Mouse (Mus musculus) kidney, embryonic 15.5 days (tissue): Measurements from ENCODE around the gene Fam90a1b. TPM values are rescaled to one million over a fixed set of nuclear protein-coding genes. Genes with fewer than 3 reads are reported as not detected.
"Not testable (repeated sequence)": the region's sequence is repeated elsewhere in the genome, so short reads cannot be mapped to it uniquely, and the experiment has no call there.

Source experiments
- ATAC-seq: fragments of 200-750 bp; cut with Nextera tagmentation; replicated peaks from 2 replicates; pipeline ENCODE4 v1.8.0; 2017; ENCODE audit warnings: moderate TSS enrichment; ENCODE audit not compliant: low FRiP score
- H3K27ac ChIP-seq: fragments of 300-500 bp; sonication (generic); 2 replicates; pipeline ENCODE4 v1.5.1; 2015; ENCODE audit warnings: mild to moderate bottlenecking, inconsistent platforms
- H3K27me3 ChIP-seq: fragments of 300-500 bp; sonication (generic); 2 replicates; pipeline ENCODE4 v1.6.1; 2015; ENCODE audit warnings: inconsistent platforms
- H3K36me3 ChIP-seq: fragments of 300-500 bp; sonication (generic); 2 replicates; pipeline ENCODE4 v1.6.1; 2015; ENCODE audit warnings: inconsistent platforms
- H3K4me1 ChIP-seq: fragments of 300-500 bp; sonication (generic); 2 replicates; pipeline ENCODE4 v1.6.1; 2015; ENCODE audit warnings: inconsistent platforms
- H3K4me2 ChIP-seq: fragments of 300-500 bp; sonication (generic); 2 replicates; pipeline ENCODE4 v1.6.1; 2015; ENCODE audit warnings: moderate library complexity, mild to moderate bottlenecking, inconsistent platforms
- H3K4me3 ChIP-seq: fragments of 300-500 bp; sonication (generic); replicated peaks from 2 replicates; pipeline ENCODE4 v1.5.1; 2015; ENCODE audit warnings: mild to moderate bottlenecking, inconsistent platforms
- H3K9ac ChIP-seq: fragments of 300-500 bp; sonication (generic); 2 replicates; pipeline ENCODE4 v1.6.1; 2015; ENCODE audit warnings: mild to moderate bottlenecking, inconsistent platforms
- H3K9me3 ChIP-seq: fragments of 300-500 bp; sonication (generic); replicated peaks from 2 replicates; pipeline ENCODE4 v1.6.1; 2016; ENCODE audit warnings: inconsistent platforms
- WGBS: fragments of 180-500 bp; shearing (Covaris S2); methylation state at CpG from one replicate; pipeline ENCODE4 v1.1.7; 2015; ENCODE audit warnings: mixed read lengths; 5-methylcytosine and 5-hydroxymethylcytosine counted together
- microRNA-seq: library from miRNA; unstranded; fragments of <30 nt; microRNA quantifications from one replicate; pipeline ENCODE4, GENCODE M21; 2016
- polyA plus RNA-seq: library from polyadenylated mRNA; unstranded; fragments of >200 nt; fragmentation: Nextera tagmentation; extraction: Ambion mirVana; gene quantifications from 2 replicates; pipeline ENCODE4 v1.2.1, GENCODE M21; 2015

Fam90a1b gene
- 0.12 TPM in 1 of 2 replicates, not detected in the other for polyA plus RNA-seq

- WGBS: 20% methylated on average over 46 of the region's 46 CpGs
- Histone ChIP-seq H3K9me3 (no peaks in the 10 kb centered on the region), H3K27ac (peak within 1 kb of the TSS; percentile 65), H3K4me2 (peak within 1 kb of the TSS; percentile 58), H3K9ac (peak within 1 kb of the TSS; percentile 49), H3K36me3 (no peaks in the 10 kb centered on the region), H3K4me1 (0 out of 2 replicates have a peak, but pooled peaks cover 3% of the 10 kb centered on the region), H3K27me3 (peaks cover 74% of the 10 kb centered on the region), H3K4me3 (peak within 1 kb of the TSS; percentile 65)
- ATAC-seq: peak; percentile 99
These were observed at the start of gene Fam90a1b, which contains the start of gene Apoo for GRCm38 (mm10) chrX:94366670-94367241. TSS of gene Fam90a1b (minus strand) at chrX:94366777. TSS of gene Apoo (plus strand) at chrX:94367117.

DNA sequence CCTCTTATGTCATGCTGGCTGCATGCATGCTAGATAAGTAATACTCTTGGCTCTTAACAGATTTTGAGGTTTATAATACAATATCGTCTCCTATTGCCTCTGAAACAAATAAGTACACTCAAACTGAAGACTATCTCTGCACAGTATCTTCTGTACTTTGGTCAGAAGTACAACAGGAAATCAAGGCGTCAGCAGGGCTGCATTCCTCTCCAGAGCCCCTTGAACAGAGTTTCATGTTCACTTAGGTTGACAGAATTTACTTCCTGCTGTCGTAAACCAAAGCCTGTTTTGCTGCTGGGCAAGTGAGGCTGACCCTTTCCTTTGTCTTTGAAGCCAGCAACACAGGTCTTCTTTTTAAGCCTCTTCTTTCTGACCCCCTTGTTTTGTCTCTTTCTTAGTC, 42.4 kb upstream of the Fam90a1b start:
- Histone ChIP-seq H3K27ac (no peak overlapping the region), H3K9me3 (no peaks in the 10 kb centered on the region), H3K27me3 (peaks cover 39% of the 10 kb centered on the region), H3K36me3 (no peaks in the 10 kb centered on the region), H3K4me2 (no peak overlapping the region), H3K4me3 (no peak overlapping the region), H3K9ac (no peak overlapping the region), H3K4me1 (no peaks in the 10 kb centered on the region)
- no peak for ATAC-seq
- 44% methylated on average over 3 of the region's 3 CpGs for WGBS

DNA sequence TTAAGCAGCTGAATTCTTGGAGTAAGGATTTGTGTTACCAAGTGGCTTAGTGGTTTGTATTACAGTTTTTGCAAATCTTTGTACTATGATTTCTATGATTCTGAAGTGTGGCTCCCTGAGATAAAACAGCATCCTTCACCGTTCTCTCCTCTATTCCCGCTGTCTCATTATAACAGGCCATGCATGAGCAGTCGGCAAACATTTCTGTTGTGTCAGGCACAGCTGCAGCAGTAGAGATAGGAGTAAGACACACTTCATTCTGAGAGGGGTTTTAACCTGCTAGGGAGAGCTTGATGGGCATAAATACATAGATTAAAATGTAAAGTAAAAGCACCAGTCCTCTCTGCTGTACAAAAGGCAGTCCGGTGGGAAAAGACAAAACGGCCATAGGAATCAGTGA, 12.2 kb upstream of the Fam90a1b start:
- WGBS: 69% methylated on average over 5 of the region's 5 CpGs
- H3K4me3 ChIP-seq: no peak overlapping the region
- H3K27me3 ChIP-seq: peaks cover 56% of the 10 kb centered on the region
- H3K36me3 ChIP-seq: peaks cover 9% of the 10 kb centered on the region; the same call in 1 of the 2 replicates
- H3K27ac ChIP-seq: no peak overlapping the region
- H3K4me2 ChIP-seq: no peak overlapping the region
- ATAC-seq: no peak
- no peaks in the 10 kb centered on the region for H3K4me1 ChIP-seq
- H3K9ac ChIP-seq: no peak overlapping the region
- no peaks in the 10 kb centered on the region for H3K9me3 ChIP-seq

DNA sequence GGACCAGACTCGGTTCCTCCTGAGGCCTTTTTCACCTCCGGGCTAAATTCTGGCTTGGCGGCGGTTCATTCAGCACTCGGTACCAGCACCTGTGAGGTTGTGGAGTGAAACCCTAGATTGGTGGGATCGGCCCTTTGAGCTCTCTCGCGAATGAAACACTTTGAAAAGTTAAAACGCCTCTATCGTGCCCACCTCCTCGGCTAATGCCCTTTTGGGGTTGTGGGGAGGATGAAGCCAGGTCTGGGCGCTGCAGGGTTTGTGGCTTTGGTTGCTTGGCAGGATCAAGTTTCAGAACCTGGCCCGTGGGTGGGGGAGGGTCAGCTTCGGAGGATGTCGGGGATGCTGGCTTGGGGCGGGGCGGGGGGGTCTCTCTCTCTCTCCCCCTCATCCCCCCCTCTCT, 671 bp upstream of the Fam90a1b start:
- Histone ChIP-seq H3K4me2 (peak overlapping the region; percentile 47), H3K9me3 (no peaks in the 10 kb centered on the region), H3K36me3 (no peaks in the 10 kb centered on the region), H3K4me3 (peak overlapping the region; percentile 65), H3K27me3 (peaks cover 69% of the 10 kb centered on the region), H3K4me1 (0 out of 2 replicates have a peak, but pooled peaks cover 3% of the 10 kb centered on the region), H3K27ac (peak overlapping the region; percentile 65), H3K9ac (peak overlapping the region; percentile 49)
- ATAC-seq: no peak
- WGBS: 15% methylated on average over 17 of the region's 17 CpGs

- WGBS: 18% methylated on average over 16 of the region's 16 CpGs
- Histone ChIP-seq H3K9me3 (no peaks in the 10 kb centered on the region), H3K4me3 (peak overlapping the region; percentile 65), H3K9ac (no peak overlapping the region), H3K27me3 (peaks cover 75% of the 10 kb centered on the region), H3K4me2 (peak overlapping the region; percentile 58), H3K27ac (no peak overlapping the region), H3K4me1 (0 out of 2 replicates have a peak, but pooled peaks cover 3% of the 10 kb centered on the region), H3K36me3 (no peaks in the 10 kb centered on the region)
- ATAC-seq: no peak
These were observed 548 bp downstream of the Fam90a1b start for GRCm38 (mm10) chrX:94366029-94366428.

GRCm38 (mm10) chrX:94365381-94365925, 1.1 kb downstream of the Fam90a1b start:
- Histone ChIP-seq H3K9ac (no peak overlapping the region), H3K27ac (no peak overlapping the region), H3K9me3 (no peaks in the 10 kb centered on the region), H3K27me3 (peaks cover 79% of the 10 kb centered on the region), H3K36me3 (no peaks in the 10 kb centered on the region), H3K4me3 (peak overlapping the region; percentile 65), H3K4me2 (peak overlapping the region; percentile 58), H3K4me1 (0 out of 2 replicates have a peak, but pooled peaks cover 3% of the 10 kb centered on the region)
- 21% methylated on average over 14 of the region's 14 CpGs for WGBS
- no peak for ATAC-seq

DNA sequence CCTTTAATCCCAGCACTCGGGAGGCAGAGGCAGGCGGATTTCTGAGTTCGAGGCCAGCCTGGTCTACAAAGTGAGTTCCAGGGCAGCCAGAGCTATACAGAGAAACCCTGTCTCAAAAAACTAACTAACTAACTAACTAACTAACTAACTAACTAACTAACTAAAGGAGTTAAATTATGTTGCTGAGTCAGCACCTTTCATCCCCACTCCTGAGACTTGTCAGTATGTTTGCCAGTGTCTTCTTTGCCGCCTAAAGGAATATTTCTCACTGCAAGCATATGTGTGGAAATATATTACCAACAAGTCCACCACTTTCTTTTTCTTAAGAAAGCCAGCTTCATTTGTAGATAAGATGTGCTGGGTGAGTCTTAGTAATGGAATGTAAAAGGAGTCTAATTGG, 22.9 kb downstream of the Fam90a1b start:
- not testable (repeated sequence) for H3K4me2 ChIP-seq, H3K27ac ChIP-seq, H3K9ac ChIP-seq, ATAC-seq, H3K9me3 ChIP-seq, H3K4me1 ChIP-seq, H3K36me3 ChIP-seq, H3K4me3 ChIP-seq
- peaks cover 56% of the 10 kb centered on the region for H3K27me3 ChIP-seq
- WGBS: 93% methylated on average over 4 of the region's 4 CpGs

GRCm38 (mm10) chrX:94321036-94321902, 45.3 kb downstream of the Fam90a1b start:
- H3K9ac ChIP-seq: no peak overlapping the region
- H3K4me1 ChIP-seq: no peaks in the 10 kb centered on the region
- WGBS: 80% methylated on average over 11 of the region's 11 CpGs
- no peak overlapping the region for H3K27ac ChIP-seq
- no peak for ATAC-seq
- H3K9me3 ChIP-seq: no peaks in the 10 kb centered on the region
- H3K4me3 ChIP-seq: no peak overlapping the region
- no peak overlapping the region for H3K4me2 ChIP-seq
- H3K36me3 ChIP-seq: no peaks in the 10 kb centered on the region
- H3K27me3 ChIP-seq: peaks cover 52% of the 10 kb centered on the region

Small RNA genes within 50 kb of the gene (microRNA-seq; reads per million reads assigned to microRNA genes)
- gene Gm44477: not detected

Other genes starting within 250 kb of the Fam90a1b start
- gene Zfx, start 243.1 kb downstream of the Fam90a1b start, polyA plus RNA-seq: 30.0 and 32.4 TPM in 2 replicates
- gene Eif2s3x, start 153.9 kb downstream of the Fam90a1b start, polyA plus RNA-seq: 74.7 and 79.2 TPM in 2 replicates
- 8.3 and 9.3 TPM in 2 replicates for gene Klhl15, start 132.2 kb downstream of the Fam90a1b start, polyA plus RNA-seq
- 96.9 and 118 TPM in 2 replicates for gene Apoo, start 340 bp upstream of the Fam90a1b start, polyA plus RNA-seq
- gene Maged1, start 175.4 kb upstream of the Fam90a1b start, polyA plus RNA-seq: 579 and 609 TPM in 2 replicates